Mouse (Mus musculus): ENCODE measurements around the gene Dctn3.
A peak's percentile ranks its signal among the peaks of the same experiment; 100 is the strongest.
"Not testable (repeated sequence)": the region's sequence is repeated elsewhere in the genome, so short reads cannot be mapped to it uniquely, and the experiment has no call there.

Dctn3 gene

DNA sequence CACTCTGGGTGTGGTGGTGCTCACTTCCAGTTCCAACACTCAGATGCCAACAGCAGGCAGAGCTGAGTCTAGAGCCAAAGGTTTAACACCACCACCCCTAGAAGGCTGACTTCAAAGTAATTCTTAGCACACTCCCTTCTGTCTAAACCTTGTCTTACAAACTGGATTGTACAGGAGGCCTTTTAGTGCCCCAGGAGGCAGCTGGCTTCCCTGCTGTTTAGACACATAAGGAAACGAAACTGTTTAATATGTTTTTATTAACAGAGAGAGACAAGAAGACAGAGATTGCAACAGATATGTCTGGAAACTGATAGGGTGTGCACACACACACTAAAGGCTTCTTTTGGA is 15.3 kb upstream of the Dctn3 start:
- no peak for DNase-seq (ENCODE audit: low read depth in 1 of 2, low spot score in 2 of 2)

DNA sequence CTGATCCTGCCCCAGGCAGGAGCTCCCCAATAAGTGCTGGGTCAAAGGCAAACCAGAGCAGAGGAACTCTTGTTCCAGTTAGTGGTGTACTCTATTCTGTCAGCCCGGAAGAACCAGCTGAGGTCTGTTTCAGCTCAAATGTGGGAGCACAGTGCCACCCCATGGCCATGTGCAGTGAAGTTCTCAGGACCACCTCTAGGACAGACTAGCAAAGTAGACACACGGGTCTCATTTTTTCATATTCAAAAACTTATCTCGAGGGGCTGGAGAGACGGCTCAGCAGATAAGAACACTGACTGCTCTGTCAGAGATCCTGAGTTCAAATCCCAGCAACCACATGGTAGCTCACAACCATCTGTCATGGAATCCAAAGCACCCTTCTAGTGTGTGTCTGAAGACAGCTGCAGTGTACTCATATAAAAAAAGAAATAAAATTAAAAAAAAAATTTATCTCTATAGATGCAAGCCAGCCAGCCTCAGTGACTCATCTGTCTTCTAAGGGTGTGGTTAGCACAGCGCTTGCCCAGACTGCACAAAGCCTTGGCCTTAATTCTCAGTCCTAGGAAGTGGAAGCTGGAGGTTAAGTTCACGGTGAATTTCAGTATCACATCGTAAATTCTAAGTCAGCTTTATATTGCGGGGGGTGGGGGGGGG is 14.8 kb upstream of the Dctn3 start:
- peak in 1 of 2 experiments; percentile 50 for DNase-seq (ENCODE audit: low read depth in 1 of 2, low spot score in 2 of 2)

DNA sequence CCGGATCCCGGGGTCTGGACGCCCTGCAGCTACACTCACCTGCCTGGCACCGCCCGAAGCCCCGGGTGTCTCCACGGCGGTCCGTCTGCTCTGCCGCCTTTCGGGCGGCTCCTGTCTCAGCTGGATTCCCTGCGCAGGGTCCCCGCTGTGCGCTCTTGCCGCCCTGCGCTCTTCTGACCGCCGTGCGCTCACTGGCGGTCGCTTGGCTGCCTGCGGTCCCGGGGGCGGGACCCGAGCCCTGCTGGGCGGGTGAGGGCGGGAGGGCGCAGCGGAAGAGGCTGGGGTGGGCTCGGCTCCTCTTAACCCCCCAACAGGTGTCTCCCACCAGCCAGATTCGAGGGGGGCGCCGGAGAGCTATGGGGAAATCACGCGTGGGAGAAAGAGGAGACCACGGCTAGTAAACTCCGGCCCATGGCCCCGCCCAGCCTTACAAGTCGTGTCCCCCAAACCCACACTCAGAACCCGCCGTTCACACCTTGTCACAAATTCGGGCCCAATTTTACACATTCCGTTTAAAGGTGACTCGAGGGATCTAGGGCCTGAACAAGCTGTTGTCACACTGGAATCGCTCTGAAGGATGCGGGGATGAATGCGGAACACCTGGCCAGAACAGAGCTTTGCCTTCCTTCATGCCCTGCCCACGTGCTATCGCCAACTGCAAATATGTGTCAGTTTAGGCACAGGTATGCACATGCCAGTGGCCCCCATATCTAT is 8.2 kb upstream of the Dctn3 start, which contains the start of gene Arid3c:
TSS of gene Arid3c (minus strand) at position 91 of the 714 bp plus-strand sequence.
- DNase-seq (ENCODE audit: low read depth in 1 of 2, low spot score in 2 of 2): no peak

GRCm38 (mm10) chr4:41726826-41727621 is 4.1 kb upstream of the Dctn3 start:
- no peak for DNase-seq (ENCODE audit: low read depth in 1 of 2, low spot score in 2 of 2)

GRCm38 (mm10) chr4:41716834-41717233 is 6.1 kb downstream of the Dctn3 start:
- no peak for DNase-seq (ENCODE audit: low read depth in 1 of 2, low spot score in 2 of 2)

DNA sequence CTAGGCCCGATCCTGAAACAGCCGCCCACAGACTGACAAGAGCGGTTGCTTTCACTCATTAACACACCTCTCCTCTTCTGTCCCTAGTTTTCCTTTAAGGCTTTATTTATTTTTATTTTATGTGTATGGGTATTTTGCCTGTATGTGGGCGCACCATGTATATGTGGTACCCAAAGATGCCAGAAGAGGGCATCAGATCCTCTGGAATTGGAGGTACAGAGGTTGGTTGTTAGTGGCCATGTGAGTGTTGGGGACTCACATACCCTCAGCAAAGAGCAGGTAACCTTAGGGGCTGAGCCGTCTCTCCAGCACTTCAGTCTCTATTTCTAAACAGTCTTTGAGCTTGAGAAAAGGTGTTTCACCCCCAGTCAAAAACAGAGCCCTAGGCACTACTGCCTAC is 7.4 kb downstream of the Dctn3 start:
- no peak for DNase-seq (ENCODE audit: low read depth in 1 of 2, low spot score in 2 of 2)

- DNase-seq (ENCODE audit: low read depth in 1 of 2, low spot score in 2 of 2): no peak
Observed at GRCm38 (mm10) chr4:41715082-41715481, 7.9 kb downstream of the Dctn3 start.

DNA sequence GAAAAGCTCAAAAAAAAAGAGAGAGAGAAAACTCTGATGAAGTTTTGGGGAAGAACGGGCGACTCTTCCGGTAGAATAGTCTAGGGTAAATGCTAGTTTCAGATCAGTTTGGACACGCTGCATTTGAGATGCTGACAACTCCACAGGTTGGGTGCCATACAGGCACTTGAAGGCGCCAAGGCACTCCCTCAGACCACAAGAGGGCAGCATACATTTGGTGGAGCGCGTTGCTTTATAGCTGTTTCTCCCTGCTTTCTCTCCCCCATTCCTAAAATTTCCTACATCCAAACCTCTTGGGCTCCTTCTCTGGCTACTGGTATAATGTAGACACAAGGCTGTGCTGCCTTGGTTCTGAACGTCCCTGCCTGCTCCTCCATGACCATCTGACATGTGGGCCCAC is 8.7 kb downstream of the Dctn3 start:
- peak in 1 of 2 experiments; percentile 34 for DNase-seq (ENCODE audit: low read depth in 1 of 2, low spot score in 2 of 2)

GRCm38 (mm10) chr4:41713197-41714067 is 9.5 kb downstream of the Dctn3 start, which contains the start of gene Rpp25l:
Gene Rpp25l, minus strand, starts transcription at chr4:41713534.
- peak; percentile 31 to 64 for DNase-seq (ENCODE audit: low read depth in 1 of 2, low spot score in 2 of 2)

GRCm38 (mm10) chr4:41712421-41713196 is 10.4 kb downstream of the Dctn3 start:
- no peak for DNase-seq (ENCODE audit: low read depth in 1 of 2, low spot score in 2 of 2)

DNA sequence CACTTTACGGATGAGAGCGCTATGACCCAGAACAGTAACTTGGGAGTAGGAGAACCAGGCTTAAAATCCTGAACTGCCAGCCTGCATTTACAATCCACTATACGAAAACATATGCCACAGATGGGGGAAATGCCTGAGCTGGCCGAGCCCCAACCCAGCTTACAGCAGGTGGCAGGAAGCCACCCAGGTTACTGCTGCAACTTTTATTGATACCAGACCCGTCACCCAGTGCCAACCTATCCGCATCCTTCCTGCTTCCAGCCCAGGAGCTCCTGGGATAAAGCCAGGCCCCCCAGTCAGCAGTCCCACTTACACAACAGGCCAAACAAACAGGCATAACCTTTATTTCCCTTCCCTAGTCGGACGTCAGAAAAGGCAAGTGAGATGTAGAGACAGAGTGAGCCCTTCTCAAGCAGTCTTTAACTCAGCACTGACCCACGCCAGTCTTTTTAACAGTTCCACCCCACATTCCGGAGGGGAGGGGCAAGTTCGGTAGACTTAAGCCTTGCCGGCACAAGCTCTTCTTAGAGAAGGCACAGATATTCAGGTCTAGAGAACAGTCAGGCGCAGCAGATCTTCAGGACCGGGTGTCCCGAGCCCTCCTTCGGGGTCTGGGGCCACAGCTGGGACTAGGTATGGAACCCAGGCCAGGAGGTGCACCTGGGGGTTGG is 11.1 kb downstream of the Dctn3 start:
- DNase-seq (ENCODE audit: low read depth in 1 of 2, low spot score in 2 of 2): no peak

DNA sequence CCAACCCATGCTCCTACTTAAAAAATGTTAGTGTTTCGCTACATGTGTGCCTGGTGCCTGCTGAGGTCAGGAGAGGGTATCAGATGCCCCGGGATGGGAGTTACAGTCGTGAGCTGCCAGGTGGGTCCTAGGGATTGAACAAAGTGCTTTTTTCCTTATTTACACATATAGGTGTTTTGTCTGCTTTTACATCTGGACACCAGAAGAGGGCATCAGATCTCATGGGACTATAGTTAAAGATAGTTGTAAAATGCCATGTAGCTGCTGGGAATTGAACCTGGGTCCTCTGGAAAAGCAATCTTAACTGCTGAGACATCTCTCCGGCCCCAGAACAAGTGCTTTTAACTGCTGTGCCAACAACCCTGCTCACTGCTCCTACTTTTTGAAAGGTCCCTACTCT is 12.7 kb downstream of the Dctn3 start:
- no peak for DNase-seq (ENCODE audit: low read depth in 1 of 2, low spot score in 2 of 2)

DNA sequence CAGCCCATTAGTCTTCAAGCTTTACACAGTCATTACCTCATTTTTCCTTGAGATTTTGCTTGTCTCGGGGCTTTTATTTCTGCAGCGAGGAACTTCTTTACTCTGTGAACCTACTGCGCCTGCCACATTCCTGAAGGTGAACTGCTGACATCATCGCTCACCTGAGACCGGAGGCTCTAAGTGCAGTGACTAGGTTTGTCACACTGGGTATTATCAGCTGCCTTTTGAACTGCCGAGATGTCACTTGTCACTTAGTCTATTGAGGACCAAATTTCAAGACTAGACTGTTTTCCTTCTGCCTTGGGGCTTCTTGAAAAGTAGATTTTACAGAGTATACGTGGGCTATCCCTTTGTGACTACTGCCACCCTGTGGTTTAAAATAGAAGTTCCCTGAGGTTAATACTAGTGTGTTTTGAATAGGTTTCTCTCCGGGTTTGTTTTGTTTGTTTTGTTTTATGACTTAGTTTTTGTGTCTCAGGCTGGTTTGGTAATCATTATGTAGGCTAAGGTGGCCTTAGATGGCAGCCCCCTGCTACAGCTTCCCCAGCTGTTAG is 14.7 kb downstream of the Dctn3 start:
- no peak for DNase-seq (ENCODE audit: low read depth in 1 of 2, low spot score in 2 of 2)

DNA sequence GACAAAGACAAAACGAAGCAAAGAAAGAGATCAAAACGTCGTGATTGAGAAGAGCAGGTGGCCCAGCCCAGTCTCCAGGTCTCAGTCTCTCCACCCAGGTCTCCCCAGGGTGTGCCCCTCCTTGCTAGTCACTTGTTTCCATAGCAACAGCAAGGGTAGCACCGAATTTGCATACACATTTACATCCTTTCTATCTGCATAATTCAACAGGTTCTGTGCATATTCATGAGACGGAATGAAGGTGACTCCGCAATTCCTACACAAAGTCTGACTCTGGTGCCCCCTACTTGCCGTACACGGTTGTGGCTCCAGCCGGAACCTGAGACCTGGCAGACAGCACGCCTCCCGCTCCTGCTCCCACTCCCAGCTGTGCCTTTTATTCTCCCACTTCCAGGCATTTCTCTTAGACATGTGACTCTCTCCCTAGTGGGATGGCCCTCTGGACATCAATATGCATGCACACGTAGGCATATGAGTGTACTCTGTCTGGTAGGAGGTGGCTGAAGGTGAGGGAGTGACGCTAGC is 15.9 kb downstream of the Dctn3 start:
- DNase-seq (ENCODE audit: low read depth in 1 of 2, low spot score in 2 of 2): no peak

GRCm38 (mm10) chr4:41705922-41706754 is 16.8 kb downstream of the Dctn3 start:
- no peak for DNase-seq (ENCODE audit: low read depth in 1 of 2, low spot score in 2 of 2)

- DNase-seq (ENCODE audit: low read depth in 1 of 2, low spot score in 2 of 2): no peak
Observed at GRCm38 (mm10) chr4:41704651-41705050, 18.3 kb downstream of the Dctn3 start.

DNA sequence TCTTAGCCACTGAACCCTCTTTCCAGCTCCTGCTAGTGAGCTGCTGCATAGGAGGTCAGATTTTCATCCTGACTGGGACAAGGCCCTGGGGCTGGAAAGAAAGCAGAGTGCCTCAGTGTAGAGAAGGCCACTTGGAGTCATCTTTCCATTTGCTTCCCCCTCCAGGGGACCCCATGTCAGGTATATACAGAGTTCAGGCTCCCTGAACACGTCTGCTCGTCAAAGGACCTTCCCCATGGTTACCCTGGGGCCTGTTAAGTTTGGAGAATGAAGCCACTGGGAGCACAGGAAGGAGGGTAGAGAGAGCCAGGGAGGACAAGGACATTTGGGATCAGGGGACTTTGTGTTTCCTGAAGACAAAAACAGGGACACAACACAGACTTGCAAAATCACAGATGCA is 20.7 kb downstream of the Dctn3 start:
- DNase-seq (ENCODE audit: low read depth in 1 of 2, low spot score in 2 of 2): not testable (repeated sequence)

DNA sequence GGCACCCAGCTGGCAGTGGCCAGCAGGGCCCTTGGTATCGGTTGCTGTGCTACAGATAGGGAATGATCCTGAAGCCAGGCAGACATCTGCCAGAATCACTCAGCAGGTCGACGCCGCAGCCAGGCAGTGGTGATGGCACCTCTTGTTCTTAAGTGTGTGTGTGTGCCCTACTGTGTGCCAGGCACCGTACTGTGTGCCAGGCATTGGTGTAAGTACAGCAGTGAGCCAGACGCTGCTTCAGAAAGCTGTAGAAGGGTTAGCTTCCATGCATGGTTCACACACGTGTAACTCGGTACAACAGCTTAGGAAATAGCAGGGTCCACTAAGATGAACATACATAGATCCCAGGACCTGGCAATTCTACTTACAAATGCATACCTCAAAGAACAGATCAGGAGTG is 22.7 kb downstream of the Dctn3 start:
- DNase-seq (ENCODE audit: low read depth in 1 of 2, low spot score in 2 of 2): not testable (repeated sequence)
